Mouse (Mus musculus) left cerebral cortex, postnatal 36 days (tissue): ENCODE results near the gene Smox. TPM values are rescaled to one million over a fixed set of nuclear protein-coding genes. Genes with fewer than 3 reads are reported as not detected.

Experiments
- DNase-seq, 2 experiments: peaks; one replicate each; pipeline ENCODE4 v3.0.0; 2021 to 2022; ENCODE audit warnings: low spot score in 2 of 2, mixed read lengths in 1 of 2
- intact Hi-C: fragments of 180-260 bp; cut with DNase I; formaldehyde crosslinking; loops from one replicate; pipeline ENCODE4 v1.15.1; 2025
- total RNA-seq, 2 experiments: library from RNA; stranded (reverse); gene quantifications; 2 replicates each; pipeline ENCODE4 v1.2.3; 2021

The Smox gene
- total RNA-seq, 2 experiments from 2014 or later = 67.0 to 78.1 TPM

DNA sequence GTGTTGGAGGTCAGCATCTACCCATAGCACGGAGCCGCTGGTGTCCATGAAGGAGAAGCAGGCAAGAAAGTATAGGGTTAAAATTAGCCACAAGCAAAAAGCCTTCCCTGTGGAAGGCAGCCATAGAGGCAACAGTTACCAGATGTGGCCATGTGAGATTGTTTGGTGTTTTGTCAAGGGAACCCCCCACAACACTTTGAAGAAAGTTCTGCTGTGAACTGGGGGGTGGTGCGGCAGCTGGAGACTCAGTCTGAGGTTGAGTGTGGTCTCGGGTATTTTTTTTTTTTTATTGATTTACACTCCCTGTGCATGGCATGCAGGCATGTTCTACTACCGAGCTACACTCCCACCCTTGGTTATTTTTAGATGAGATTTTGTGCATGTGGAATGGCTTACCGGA, 8.8 kb upstream of the Smox start:
- no peak for DNase-seq
- intact Hi-C loops = no loop called here

- no peak for DNase-seq
- intact Hi-C loops = no loop called here
Measured at GRCm38 (mm10) chr2:131483562-131483961, 7.7 kb upstream of the Smox start.

DNA sequence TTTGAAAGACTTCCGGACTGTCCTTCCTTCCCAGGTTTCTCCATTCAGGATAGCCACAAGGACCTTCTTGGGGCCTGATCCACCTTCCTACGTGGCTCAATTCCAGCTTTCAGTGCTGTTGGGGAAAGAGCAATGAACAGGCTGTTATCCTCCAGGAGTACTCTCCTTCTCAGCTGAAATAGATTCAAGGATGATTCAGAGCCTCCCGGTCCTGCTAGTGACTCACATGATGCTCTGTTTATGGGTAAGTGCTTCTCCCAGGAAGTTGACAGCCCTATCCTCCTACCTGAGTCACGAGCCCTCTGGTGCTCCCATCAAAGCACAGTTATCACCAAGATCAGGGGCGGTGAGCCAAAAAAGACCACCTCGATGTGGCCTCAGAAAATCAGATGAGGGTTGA, 7.1 kb upstream of the Smox start:
- peak; percentile 36 to 50 for DNase-seq
- intact Hi-C loops = no loop called here

DNA sequence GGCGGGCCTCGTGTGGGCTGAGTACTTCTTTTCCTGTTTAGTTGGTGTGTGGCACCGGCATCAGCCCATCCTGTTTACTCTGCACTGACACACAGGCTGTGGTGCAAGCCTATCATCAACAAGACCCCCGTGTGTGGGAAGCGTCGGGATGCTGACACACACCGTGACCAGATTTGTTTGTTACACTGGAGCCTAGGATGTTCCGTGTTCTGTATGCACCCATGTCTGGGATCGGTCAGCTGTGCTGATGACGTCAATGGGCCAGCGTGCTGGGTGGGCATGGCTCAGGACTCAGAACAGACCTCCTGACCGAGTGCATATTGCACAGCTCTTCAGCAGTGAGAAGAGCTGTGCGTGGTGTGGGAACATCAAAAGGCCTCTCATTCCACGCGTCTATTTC, 6.2 kb upstream of the Smox start:
- intact Hi-C loops = no loop called here
- DNase-seq = no peak

DNA sequence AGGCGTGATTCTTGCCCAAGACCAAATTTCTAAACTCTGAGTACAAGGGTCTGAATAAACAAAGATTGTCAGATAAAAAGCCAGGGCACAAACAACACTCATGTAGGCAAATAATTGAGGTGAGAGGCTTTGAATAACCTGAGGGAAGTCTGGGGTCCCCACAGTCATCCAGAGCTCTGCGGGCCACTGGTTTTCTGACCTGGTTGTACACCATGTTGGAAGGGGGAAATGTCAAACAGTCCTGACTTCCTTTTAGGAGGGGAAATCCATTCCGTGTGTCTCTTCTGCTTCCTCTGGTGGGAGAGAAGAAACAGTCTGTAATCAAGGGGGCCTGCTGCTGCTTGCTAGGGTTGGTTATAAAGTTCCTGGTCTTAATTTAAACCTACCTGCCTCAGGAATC, 5.2 kb upstream of the Smox start:
- intact Hi-C loops = no loop called here
- DNase-seq = no peak

GRCm38 (mm10) chr2:131487337-131487736, 4.0 kb upstream of the Smox start:
- intact Hi-C loops = no loop called here

DNA sequence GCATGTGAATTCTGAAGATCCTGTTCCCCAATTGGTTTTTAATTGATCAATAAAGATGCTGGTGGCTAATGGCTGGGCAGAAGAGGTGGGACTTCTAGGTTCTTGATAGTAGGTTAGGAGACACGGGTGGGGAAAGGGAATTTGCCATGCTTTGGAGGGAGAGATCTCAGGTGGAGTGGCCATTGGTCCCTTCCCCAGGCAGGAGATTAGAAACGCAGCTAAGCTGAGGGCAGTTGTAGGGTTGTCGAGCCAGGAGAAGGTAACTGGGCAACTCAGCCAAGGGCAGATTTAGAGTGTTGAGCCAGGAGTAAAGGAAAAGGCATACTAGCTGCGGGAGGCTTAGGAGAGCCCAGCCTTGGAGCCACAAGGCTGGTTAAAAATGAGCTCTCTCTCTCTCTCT, 3.0 kb upstream of the Smox start:
- intact Hi-C loops = no loop called here
- DNase-seq = no peak

More at GRCm38 (mm10) chr2:131487337-131487736, 4.0 kb upstream of the Smox start:
- DNase-seq = no peak

DNA sequence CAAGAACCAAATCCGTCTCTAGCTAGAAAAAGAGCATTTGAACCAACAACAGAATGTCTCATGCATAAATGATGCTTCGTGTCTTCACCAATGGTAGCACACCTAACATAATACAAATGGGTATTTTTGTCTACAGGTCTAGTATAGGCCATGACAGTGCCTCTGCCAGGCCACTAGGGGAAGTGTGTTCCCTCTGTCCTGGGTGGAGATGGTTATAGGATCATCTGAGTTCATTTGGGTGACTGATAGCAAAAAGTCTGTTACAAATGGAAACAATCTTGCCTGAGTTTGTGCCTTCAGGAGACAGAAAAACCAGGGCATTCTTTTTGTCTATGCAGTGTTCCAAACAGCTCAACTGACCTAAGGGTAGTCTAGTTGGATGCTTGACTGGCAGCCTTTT, 2.4 kb upstream of the Smox start:
- intact Hi-C loops = no loop called here
- DNase-seq = no peak

DNA sequence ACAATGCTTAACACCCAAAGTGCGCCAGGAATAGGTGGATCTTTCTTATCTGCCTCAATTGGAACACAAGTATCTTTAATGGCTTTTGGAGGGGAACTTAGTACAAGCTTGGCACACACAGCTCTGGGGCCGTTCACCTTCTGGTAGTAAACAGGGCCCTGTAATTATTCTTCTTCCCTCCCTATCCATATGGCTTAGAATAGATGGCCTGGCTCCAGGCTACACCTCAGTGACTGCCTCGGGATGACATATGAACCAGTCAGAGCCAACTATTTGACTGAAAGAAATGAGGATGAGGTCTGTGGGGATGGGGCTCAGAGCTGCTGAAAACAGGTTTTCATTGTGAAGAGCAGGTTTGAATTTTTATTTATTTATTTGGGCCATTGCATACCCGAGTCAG, 1.7 kb upstream of the Smox start:
- intact Hi-C loops = no loop called here
- DNase-seq = no peak

GRCm38 (mm10) chr2:131491707-131492595, 655 bp downstream of the Smox start:
- intact Hi-C loops = loop anchor here (5.0 kb wide), 1 partner anchor 70 kb away; no protein-coding TSS in a partner anchor
- DNase-seq = peak; percentile 78 to 88

DNA sequence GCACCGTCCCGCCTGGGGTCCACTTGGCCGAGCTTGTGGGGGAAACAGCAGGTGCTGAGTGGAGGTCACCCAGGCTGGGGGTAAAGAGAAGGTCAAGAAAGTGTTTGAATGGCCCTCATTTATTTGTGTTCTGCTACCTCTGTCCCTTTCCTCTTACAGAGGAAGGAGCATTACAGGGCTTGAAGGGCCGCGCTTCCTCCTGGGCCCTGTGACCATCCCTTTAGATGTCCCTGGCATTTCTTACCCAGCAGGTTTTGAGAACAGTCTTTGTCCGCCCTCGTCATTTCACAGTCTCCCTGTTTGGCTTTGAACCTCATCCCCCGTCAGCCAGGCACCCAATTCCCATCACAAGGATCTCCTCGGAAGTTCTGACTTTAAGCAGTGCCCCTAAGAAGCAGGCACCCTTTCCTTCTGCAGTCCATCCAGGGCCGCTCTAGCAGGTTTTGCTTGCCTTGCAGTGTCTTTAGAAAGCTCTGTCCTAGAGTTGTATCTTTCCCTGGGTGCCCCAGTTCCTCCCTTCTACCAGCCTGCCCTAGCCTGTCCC, 1.4 kb downstream of the Smox start:
- intact Hi-C loops = loop anchor here (5.0 kb wide), 1 partner anchor 70 kb away; no protein-coding TSS in a partner anchor
- DNase-seq = no peak

DNA sequence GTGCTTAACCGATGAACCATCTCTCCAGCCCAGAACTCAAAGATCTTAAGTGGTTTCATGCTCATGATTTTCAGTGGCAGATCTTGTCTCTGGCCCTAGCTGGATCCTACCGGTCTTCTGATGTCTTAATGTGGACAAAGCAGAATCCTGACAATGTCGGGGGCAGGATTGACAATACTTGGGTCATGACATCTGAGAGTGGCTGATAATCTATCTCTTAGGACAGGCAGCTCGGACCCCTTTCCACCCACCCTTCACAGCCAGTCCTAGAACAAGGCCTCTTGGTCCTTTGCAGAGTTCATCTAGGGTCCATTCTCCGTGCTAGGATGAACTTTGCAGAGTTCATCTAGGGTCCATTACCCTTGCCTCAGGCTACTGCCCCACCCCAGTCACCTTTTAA, 2.1 kb downstream of the Smox start:
- intact Hi-C loops = loop anchor here (5.0 kb wide), 1 partner anchor 71 kb away; no protein-coding TSS in a partner anchor

GRCm38 (mm10) chr2:131495256-131495655, 4.0 kb downstream of the Smox start:
- no peak for DNase-seq
- intact Hi-C loops = no loop called here

More for the DNA sequence above, 2.1 kb downstream of the Smox start:
- no peak for DNase-seq

DNA sequence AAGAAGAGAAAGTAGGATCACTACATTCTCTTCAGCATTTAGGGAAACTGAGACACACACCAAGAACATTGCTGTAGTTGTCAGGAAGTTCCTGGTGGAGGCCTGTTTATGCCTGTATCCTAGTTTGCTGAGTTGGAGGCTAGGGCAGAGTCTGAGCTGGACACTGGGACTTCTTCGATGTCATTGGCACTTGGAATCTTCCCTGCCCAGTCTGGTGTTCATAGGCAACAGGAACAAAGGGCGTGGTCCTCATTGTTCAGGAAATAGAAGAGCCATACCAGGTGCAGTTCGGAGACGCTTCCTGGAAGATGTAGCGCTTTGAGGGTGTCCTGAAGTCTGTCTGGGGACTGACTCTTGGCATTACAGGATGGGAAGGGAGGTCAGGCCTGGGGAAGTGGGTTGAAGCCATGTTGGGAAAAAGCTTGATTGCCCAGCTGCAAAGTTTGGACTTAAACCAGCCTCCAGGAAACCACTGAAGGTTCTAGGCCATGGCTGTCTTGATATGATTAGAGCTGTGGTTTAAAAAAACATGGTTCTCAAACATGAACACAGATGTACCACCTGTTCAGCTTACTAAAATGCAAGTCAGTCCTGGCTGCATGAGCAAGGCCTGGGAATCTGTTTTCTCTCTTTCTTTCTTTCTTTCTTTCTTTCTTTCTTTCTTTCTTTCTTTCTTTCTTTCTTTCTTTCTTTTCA, 5.0 kb downstream of the Smox start:
- DNase-seq = no peak
- intact Hi-C loops = no loop called here

DNA sequence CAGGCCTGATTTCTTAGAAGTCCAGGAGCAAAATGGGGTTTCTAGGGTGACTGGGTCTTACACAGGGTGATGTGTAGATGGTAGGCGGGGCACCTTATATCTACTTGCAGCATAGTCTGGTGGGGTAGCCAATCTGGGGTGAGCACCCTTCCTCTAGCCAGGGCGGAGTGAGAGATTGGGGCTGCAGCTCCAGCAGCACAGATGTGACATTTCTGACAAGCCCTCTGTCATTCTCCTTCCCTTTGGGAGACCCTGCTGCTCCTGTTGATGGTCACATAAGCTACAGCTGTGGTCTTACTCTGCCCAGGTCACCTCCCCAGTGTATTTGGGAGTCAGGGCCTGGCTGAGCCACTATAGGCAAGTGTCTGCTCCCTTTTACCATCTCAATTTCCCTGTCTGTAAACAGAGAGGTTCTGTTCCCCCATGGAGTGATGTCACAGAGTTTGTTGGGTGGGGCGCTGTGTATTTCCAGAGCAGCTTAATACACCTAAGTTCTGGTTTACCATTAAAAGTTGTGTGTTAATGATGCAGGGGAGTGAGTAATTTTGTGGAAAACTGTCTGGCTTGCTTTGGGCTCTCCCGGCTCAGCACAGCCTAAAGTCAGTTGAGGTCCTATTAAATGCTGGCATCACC, 6.0 kb downstream of the Smox start:
- DNase-seq = no peak
- intact Hi-C loops = no loop called here

- intact Hi-C loops = no loop called here
Measured at GRCm38 (mm10) chr2:131498219-131498618, 6.9 kb downstream of the Smox start.

DNA sequence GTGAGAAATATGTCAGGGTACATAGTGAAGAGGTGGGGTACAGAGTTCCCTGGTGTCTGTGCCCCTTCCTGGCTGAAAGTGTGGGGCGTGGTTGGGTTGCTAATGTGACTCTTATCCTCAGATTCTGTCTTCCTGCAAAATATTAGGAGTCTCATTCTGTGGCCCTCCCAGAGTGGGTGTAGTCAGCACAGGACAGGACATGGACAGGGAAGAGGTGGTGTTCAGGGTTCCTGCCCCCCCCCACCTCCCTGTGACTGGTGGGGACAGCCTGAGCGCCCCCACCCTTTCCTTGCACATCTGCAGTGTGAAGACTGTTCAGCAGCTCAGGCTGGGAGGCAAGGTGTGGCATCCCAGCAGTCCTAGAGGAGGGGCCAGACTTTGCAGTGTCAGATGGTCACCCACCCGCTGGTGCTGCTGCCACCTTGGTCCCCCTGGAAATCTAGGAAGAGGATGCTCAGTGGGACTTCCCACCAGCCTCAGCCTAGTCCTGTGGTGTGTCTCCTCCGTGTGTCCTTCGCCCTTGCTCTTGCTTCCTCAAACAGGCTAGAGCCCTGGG, 8.1 kb downstream of the Smox start:
- intact Hi-C loops = no loop called here
- no peak for DNase-seq

More at GRCm38 (mm10) chr2:131498219-131498618, 6.9 kb downstream of the Smox start:
- no peak for DNase-seq

DNA sequence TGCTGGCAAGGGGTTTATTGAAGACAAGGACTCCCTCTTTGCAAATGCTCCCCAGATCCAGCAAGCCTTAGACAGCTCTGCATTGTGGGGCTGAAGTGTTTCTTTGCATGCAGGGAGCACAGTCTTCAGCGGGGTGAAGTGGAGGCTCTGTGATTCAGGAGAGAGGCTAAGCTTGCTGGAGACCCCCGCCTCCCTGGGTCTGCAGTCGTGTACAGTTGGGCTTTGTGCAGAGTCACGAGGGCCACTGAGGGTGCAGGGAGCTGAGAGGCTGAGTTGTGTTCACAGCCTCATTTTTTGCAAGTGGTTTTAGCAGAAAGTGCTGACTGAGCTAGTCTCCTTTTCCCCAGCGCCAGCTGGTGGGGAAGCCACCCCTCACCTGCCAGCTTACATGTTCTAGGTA, 10.6 kb downstream of the Smox start:
- intact Hi-C loops = no loop called here
- DNase-seq = no peak

DNA sequence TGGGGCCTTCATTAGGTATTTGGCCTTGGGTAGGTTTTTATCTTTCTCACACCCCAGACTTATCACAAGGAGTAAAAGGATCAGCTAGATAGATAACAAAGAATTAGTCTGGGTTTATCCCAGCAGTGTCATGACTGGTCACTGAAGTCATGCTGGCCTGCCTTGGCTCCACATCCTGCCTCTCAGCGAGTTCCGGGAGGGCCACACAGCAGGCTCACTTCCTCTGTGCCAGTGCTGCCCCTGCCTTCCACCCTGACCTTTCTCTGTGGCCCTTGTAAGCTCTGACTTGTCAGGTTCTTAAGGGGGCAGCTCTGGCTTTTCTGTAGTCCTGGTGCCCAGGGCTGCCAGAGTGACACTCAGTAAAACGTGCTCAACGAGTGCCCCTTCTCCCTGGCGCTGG, 11.3 kb downstream of the Smox start:
- intact Hi-C loops = no loop called here

GRCm38 (mm10) chr2:131505431-131505830, 14.1 kb downstream of the Smox start:
- intact Hi-C loops = no loop called here

More for the DNA sequence above, 11.3 kb downstream of the Smox start:
- DNase-seq = no peak

More at GRCm38 (mm10) chr2:131505431-131505830, 14.1 kb downstream of the Smox start:
- no peak for DNase-seq
